Mouse (Mus musculus): ENCODE results near the gene Psmd8.
"Not testable (repeated sequence)": the region's sequence is repeated elsewhere in the genome, so short reads cannot be mapped to it uniquely, and the experiment has no call there.

The Psmd8 gene

GRCm38 (mm10) chr7:29139237-29139636 is 41.3 kb downstream of the Psmd8 start:
- DNase-seq (ENCODE audit: extremely low read depth, low read depth): not testable (repeated sequence)

DNA sequence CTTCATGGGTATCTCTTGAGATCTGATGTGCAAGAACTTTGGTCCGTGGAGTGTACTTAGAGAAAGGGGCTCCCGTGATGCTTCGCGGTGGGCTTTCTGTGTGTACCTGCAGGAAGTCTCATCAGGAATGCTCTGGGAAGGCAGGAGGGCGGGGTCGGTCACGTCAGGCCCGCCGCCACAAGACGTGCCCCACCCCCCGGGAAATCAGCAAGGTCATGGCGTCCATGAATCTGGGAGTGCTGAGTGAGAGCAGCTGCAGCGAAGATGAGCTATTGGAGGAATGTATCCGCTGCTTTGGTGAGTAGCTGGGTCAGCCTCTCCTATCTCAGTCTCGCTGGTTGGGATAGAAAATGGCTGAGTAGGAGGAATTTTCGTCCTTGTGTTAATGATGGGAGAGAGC is 43.1 kb downstream of the Psmd8 start:
- no peak for DNase-seq (ENCODE audit: extremely low read depth, low read depth)

DNA sequence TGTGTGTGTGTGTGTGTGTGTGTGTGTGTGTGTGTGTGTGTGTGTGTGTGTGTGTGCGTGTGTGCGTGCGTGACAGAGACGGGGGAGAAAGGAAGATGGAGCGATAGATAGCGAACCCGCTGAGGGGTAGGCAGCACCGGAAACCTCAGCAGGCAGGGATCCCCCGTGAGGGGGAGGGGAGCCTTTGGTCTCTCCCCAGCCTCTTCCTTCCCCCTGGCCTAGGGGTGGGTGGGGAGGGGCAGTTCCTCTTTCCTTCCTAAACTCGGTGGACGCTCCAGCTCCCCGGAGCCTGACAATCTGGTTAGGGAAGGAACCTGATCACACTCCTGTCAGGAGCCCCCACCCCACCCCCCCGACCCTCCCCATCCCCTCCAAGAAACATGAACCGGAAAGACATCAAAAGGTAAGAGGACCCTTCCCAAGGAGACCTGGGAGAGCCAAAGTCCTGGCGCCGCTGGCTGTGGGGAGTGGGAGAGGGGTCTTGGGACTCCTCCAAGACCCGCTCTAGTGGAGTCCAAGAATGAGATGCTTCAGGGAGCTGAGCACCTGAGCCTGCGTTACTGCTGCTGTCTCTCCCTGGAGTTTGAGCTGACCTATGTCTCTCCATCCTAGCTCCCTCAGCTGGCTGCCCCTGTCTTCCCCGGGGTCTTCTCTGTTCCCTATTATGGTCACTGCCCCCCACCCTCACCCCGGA is 45.7 kb downstream of the Psmd8 start, which contains the start of gene Rasgrp4:
Rasgrp4 (plus strand) TSS at position 159 of the 694 bp plus-strand sequence.
- peak; percentile 78 for DNase-seq (ENCODE audit: extremely low read depth, low read depth)

DNA sequence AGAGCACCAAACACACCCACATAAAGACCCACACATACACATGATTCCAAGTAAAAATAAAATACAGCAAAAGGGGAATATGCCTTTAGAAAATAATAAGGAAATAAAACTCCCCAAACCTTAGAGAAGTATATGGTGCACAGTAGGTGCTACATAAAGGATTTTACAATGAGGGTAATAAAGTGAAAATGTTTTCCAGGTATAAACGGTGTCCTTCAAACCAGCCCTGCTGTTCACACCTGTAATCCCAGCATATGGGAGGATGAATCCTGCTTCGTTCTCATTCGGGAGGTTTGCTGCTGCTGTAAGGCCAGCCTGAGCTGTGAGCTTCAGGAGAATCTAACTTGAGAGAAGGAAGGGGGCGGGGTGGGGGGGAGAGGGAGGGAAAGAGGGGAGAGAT is 46.3 kb downstream of the Psmd8 start:
- peak; percentile 49 for DNase-seq (ENCODE audit: extremely low read depth, low read depth)

DNA sequence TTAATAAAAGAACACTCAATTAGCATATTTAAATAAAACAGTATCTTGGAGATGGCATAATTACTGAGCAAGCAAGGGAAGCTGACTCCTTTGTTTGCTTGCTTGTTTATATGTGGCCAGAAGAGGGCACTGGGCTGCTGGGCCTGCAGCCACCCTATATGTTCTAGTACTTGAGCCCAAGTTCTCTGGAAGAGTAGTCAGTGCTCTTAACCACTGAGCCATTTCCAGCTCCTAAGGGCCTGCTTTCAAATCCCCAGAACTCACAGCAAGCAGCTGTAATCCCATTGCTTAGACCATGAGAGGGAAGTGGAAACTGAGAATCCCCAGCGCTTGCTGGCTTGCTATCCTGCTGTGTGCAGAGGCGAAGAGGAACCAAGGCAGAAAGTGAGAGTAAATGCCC is 51.8 kb downstream of the Psmd8 start:
- peak; percentile 42 for DNase-seq (ENCODE audit: extremely low read depth, low read depth)

DNA sequence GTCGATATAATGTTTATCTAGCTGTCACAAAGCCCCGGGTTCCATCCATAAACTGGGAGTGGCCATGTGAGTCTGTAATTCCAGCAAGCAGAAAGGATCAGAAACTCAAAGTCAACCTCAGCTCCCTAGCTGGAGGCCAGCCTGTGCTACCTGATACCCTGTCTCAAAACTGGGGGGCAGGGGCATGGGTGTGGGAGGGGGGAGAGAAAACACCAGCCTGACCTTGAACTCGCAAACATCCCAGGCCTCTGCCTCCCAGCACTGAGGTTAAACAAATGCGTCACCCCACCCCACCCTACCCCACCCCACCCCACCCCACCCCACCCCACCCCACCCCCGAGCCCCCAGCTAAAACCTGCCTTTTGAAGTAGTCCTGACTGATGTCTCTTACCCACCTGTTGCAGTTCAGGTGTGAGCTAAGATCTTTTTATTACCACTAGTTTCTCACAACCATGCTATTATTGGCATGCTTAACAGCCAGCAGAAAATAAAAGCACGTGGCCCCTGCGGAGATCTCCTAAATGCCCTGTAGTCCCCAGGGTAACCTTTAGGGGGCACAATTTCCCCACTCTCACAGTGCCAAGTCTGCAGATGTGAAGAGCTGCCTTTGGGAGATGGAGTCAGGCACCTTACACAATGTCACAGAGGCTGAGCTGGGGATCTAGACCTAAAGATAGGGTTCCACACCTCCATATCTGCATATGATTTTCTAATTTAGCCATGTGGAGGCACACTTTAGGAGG is 54.2 kb downstream of the Psmd8 start:
- peak; percentile 72 for DNase-seq (ENCODE audit: extremely low read depth, low read depth)

GRCm38 (mm10) chr7:29124970-29125369 is 55.5 kb downstream of the Psmd8 start, which contains the start of gene Ryr1:
Ryr1 (minus strand) TSS chr7:29125179.
- DNase-seq (ENCODE audit: extremely low read depth, low read depth): peak; percentile 75

Measured in MEL-GATA-1-ER (cell line).